Mouse (Mus musculus) C2C12 (cell line): ENCODE results near the gene Olfr1274-ps. TPM values are rescaled to one million over a fixed set of nuclear protein-coding genes. Genes with fewer than 3 reads are reported as not detected.
"Not testable (repeated sequence)": the region's sequence is repeated elsewhere in the genome, so short reads cannot be mapped to it uniquely, and the experiment has no call there.

ENCODE experiments used
- H3K27me3 ChIP-seq: one replicate; pipeline ENCODE4 v1.6.1; 2011; ENCODE audit not compliant: control insufficient read depth, insufficient read depth, insufficient read length
- H3K36me3 ChIP-seq: one replicate; pipeline ENCODE4 v1.6.1; 2011; ENCODE audit not compliant: control insufficient read depth, insufficient read depth
- H3K4me3 ChIP-seq: one replicate; pipeline ENCODE4 v1.5.1; 2011; ENCODE audit warnings: mild to moderate bottlenecking, control low read depth; ENCODE audit not compliant: poor library complexity, insufficient read depth, severe bottlenecking
- H3K79me2 ChIP-seq: one replicate; pipeline ENCODE4 v1.6.1; 2011; ENCODE audit not compliant: control insufficient read depth, insufficient read depth
- H3K79me3 ChIP-seq: one replicate; pipeline ENCODE4 v1.6.1; 2011; ENCODE audit warnings: low read depth, control low read depth
- H3ac ChIP-seq: one replicate; pipeline ENCODE3; 2011; ENCODE audit warnings: low read depth; ENCODE audit not compliant: control insufficient read depth, insufficient read length
- long read RNA-seq, 2 experiments: library from polyadenylated mRNA; unstranded; transcript quantifications; one replicate each; pipeline ENCODE4 v2.0.0; 2019 to 2020
- polyA plus RNA-seq: library from polyadenylated mRNA; unstranded; fragments of >200 nt; fragmentation: generic; extraction: Trizol; gene quantifications from one replicate; pipeline ENCODE4 v1.2.1, GENCODE M21; 2012; ENCODE audit warnings: missing spikeins

Olfr1274-ps gene
- polyA plus RNA-seq: not detected
- long read RNA-seq, experiment 1: 0 reads
- long read RNA-seq, experiment 2: 0 reads

DNA sequence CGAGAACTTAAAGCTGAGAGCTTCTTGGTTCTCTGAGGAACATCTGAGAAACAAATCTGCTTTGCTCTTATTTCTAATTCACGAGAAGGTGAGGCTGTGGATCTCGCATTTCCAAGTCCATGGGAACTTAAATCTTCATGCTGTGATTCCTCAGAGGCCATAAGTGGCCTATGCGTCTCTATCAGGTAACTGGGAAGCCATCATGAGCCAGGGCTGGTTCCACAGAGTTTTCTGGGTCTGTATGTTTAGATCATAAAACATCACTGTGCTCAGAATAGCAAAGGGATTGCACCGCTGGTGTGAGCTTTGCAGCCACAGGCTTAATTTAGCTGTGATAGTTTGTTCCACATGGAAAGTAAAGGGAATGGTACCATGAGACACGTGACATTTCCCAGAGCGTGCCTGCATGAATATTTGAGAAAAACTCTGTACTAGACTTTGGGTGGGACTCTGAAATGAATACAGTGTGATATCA, at the start of gene Olfr1274-ps:
Olfr1274-ps (plus strand) TSS at position 51 of the 475 bp plus-strand sequence.
- H3K36me3 ChIP-seq, H3ac ChIP-seq, H3K4me3 ChIP-seq, H3K27me3 ChIP-seq, H3K79me3 ChIP-seq, H3K79me2 ChIP-seq: not testable (repeated sequence)

DNA sequence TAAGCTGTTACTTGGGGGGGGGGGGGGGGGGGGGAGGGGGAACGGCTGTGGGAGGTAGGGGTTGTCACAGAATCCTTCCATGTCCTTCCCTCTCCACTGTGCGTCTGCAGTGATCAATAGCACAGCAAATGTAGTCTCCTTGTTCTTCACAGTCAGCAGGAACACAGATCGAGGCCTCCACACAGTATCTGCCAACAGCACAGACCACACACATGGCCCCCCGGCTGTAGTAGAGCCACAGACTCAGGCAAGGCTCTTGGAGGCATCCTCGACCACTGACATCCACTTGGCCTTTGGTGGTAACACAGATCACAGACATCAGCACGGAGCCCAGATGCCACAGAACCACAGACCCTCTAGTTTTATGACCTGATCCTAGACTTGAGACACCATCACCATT, 47.4 kb upstream of the Olfr1274-ps start:
- not testable (repeated sequence) for H3K27me3 ChIP-seq, H3K4me3 ChIP-seq, H3K79me3 ChIP-seq

DNA sequence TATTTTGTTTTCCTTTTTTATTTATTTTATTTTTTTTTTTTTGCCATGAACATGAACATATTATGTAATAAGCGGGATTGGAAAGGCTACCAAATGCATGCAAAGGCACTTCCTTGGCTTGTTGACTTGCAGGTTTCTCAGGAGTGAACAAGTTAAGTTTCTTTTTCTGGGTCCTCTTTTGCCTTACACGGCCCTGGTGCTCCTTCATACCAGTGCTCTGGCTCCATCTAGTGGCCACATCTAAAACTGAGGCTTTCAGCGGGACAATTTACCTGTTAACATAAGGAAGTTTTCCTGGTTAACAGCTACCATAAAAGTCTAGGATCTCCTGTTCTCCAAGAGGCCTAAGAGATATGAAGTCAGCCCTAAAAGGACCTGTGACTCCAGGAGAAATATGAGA, 46.9 kb upstream of the Olfr1274-ps start:
- not testable (repeated sequence) for H3ac ChIP-seq, H3K79me3 ChIP-seq, H3K4me3 ChIP-seq, H3K27me3 ChIP-seq, H3K36me3 ChIP-seq, H3K79me2 ChIP-seq

More for the DNA sequence above, 47.4 kb upstream of the Olfr1274-ps start:
- H3K36me3 ChIP-seq, H3K79me2 ChIP-seq, H3ac ChIP-seq: not testable (repeated sequence)

DNA sequence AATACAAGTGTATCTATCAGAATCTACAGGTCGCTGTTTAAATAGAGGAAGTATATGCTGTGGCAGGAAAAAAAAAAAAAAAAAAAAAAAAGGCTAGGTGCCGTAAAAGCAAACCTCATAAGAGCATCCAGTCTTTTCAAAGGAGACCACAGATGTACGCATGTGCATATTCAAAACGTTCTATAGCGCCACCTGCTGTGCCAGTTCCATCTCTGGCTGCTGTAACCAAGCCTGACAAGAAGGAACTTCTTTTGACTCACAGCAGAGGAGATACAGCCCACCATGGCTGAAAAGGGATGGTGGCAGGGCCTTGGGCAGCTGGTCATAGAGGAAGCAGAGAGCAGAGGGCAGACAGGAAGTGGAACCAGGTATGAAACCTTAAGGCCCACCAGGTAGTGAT, 39.3 kb upstream of the Olfr1274-ps start:
- H3K79me2 ChIP-seq, H3K27me3 ChIP-seq, H3K36me3 ChIP-seq, H3K4me3 ChIP-seq, H3ac ChIP-seq, H3K79me3 ChIP-seq: not testable (repeated sequence)

DNA sequence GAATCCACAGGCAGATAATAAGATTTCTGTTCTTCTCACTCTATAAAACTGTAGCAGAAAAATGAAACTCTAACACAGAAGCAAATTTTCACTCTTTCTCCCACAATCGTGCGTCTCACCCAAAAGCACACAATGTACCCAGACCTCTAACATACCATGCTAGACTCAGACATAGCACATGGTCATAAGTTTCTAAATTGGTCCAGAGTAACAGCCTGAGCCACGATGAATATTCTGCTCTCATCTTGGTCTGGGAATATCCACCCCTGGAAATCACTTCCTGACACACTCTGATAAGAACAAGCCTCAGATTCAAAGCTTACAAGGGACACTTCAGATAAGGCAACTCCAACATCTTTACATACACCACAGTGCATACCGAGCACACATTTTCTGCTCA, 38.3 kb upstream of the Olfr1274-ps start:
- H3K36me3 ChIP-seq, H3K4me3 ChIP-seq, H3K79me3 ChIP-seq, H3K79me2 ChIP-seq, H3K27me3 ChIP-seq, H3ac ChIP-seq: not testable (repeated sequence)

DNA sequence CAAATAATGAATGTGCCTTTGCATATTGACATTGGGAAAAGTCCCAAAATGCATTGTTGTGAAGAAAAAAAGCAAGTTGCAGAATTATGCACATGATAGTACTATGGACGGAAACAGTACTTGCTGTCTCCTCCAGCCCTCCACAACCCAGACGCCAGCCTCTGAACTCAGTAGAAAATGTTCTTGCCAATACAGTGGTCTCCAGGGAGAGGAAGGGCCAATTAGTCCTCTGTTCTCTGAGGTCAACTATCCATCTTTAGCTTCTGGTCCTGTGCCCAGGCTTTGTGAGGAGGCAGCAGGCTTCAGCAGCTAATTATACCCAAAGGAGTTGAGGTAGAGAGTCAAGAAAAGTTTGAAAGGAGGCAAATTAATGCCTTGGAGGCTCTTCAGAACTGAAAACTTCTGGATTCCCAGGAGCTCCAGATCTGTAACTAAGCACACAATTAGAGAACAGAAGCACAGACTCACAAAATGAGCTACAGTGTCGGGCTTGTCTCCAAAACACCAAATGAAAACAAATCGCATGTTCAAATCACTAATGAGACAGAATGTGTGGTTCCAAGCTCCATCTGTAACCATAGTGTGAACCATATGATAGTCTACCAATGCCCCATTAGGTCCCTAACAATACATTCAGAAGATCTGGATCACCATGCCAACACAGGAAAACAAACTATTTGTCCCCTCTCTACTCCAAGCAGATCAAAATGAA, 15.8 kb downstream of the Olfr1274-ps start:
- not testable (repeated sequence) for H3K79me3 ChIP-seq, H3K79me2 ChIP-seq, H3ac ChIP-seq, H3K36me3 ChIP-seq, H3K4me3 ChIP-seq, H3K27me3 ChIP-seq

DNA sequence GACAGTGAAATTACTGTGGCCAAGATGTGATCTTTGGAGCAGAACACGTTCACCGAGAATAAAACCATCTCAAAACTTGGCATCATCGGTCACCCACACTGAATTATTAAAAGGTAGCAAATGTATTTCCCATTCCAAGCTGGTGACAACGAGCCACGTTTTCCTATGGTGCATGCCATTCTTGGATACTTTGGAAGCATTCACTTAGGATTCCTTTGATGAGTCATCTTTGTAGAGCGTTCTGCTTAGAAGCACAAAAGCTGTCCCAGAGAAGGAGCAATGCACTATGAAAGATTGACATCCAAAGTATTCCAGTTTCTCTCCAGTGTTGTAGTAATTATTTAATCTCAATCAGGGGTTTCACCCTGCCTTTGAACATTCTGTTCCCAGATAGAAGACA, 23.8 kb downstream of the Olfr1274-ps start:
- not testable (repeated sequence) for H3K36me3 ChIP-seq, H3K4me3 ChIP-seq, H3K27me3 ChIP-seq, H3ac ChIP-seq, H3K79me3 ChIP-seq, H3K79me2 ChIP-seq

DNA sequence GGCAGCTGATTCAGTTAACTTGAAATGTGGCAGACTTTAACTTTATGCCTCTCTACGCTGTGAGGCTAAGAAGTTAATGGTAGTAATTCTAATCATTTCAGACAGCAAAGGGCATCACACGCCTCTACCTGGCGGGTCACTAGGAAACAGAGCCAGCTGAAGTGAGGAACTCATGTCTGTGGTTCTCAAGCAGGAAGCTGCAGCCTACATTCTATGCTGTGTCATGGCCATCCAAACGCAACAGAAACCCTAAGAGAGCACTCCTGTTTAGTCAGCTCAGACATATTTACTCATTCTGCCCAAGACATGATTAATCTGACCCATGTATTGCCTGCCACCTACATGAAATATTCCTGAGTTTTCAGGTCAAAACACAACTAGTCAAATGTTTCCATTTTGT, 26.5 kb downstream of the Olfr1274-ps start:
- not testable (repeated sequence) for H3K79me2 ChIP-seq, H3K36me3 ChIP-seq, H3K27me3 ChIP-seq, H3ac ChIP-seq, H3K4me3 ChIP-seq, H3K79me3 ChIP-seq

DNA sequence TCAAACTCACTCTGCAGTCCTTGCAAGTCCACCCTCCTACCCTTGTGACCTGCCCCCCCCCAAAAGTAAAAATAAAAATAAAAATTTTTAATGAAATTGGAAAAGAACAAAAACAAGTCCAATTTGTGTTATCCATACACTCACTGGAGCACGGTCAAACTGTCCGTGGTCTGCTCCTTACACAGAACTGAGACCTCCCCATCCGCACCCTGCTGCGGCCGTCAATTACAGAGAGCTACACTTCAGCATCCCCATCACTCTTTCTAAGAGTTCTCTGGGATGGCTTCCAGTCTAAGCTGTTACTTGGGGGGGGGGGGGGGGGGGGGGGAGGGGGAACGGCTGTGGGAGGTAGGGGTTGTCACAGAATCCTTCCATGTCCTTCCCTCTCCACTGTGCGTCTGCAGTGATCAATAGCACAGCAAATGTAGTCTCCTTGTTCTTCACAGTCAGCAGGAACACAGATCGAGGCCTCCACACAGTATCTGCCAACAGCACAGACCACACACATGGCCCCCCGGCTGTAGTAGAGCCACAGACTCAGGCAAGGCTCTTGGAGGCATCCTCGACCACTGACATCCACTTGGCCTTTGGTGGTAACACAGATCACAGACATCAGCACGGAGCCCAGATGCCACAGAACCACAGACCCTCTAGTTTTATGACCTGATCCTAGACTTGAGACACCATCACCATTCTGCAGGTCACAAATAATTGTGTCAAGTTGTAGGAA, 30.7 kb downstream of the Olfr1274-ps start:
- H3K4me3 ChIP-seq, H3ac ChIP-seq, H3K79me3 ChIP-seq, H3K36me3 ChIP-seq, H3K79me2 ChIP-seq, H3K27me3 ChIP-seq: not testable (repeated sequence)

DNA sequence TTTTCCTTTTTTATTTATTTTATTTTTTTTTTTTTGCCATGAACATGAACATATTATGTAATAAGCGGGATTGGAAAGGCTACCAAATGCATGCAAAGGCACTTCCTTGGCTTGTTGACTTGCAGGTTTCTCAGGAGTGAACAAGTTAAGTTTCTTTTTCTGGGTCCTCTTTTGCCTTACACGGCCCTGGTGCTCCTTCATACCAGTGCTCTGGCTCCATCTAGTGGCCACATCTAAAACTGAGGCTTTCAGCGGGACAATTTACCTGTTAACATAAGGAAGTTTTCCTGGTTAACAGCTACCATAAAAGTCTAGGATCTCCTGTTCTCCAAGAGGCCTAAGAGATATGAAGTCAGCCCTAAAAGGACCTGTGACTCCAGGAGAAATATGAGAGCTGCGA, 31.3 kb downstream of the Olfr1274-ps start:
- not testable (repeated sequence) for H3K4me3 ChIP-seq, H3K79me3 ChIP-seq, H3K27me3 ChIP-seq, H3K36me3 ChIP-seq, H3ac ChIP-seq, H3K79me2 ChIP-seq

DNA sequence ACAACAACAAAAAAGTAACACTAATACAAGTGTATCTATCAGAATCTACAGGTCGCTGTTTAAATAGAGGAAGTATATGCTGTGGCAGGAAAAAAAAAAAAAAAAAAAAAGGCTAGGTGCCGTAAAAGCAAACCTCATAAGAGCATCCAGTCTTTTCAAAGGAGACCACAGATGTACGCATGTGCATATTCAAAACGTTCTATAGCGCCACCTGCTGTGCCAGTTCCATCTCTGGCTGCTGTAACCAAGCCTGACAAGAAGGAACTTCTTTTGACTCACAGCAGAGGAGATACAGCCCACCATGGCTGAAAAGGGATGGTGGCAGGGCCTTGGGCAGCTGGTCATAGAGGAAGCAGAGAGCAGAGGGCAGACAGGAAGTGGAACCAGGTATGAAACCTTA, 39.0 kb downstream of the Olfr1274-ps start:
- H3ac ChIP-seq, H3K79me3 ChIP-seq, H3K27me3 ChIP-seq, H3K79me2 ChIP-seq, H3K36me3 ChIP-seq, H3K4me3 ChIP-seq: not testable (repeated sequence)

DNA sequence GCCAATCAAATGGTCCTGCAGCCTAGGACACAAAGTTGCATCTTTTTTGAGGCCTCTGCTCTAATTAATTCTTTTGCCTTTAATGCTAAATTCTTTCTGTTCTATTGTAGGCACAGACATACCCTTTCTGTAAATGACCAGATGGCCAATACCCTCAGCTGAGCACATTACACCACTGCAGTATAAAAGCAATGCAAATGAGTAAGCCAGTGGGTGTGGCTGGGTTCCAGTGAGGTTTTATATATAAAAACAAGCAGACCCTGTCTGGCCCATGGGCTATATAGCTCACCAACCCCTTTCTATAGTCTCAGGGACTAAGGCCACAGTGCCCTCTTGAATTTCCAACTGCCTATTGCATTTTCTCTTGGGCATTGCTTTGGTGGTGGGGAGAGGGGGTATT, 41.7 kb downstream of the Olfr1274-ps start:
- not testable (repeated sequence) for H3K79me2 ChIP-seq, H3K79me3 ChIP-seq, H3K36me3 ChIP-seq, H3ac ChIP-seq, H3K27me3 ChIP-seq, H3K4me3 ChIP-seq
